ENCODE assay signal across 17 mouse cellular contexts in the genomic region with DNA sequence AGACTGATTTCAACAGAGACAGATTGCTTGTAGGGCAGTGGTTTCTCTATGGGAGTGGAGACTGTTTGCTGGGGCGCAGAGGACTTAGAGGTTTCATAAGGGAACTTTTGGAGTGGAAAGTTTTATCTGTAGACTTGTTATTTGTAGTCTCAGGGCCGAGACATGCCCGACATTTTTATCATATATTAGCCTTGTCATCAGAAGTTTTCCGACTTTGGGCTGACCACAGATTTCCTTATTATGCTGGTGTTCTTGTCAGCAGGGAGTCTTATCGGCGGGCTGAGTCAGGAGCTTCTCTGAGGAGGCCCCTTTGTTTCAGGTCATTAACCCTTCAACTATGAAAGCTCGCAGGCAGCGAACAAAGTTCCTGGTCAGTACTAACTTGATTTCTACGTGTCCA. TPM values are rescaled to one million over a fixed set of nuclear protein-coding genes. Genes with fewer than 3 reads are reported as not detected.
DNase-seq lines count a peak whose midpoint lies in the region; ATAC-seq and TF ChIP-seq lines count a peak whose summit lies in the region.
"Had no signal": no experiment of that assay in that cellular context is flagged by ENCODE, and none has a peak within 500 bp of the region (broad histone marks: within the 10 kb centered on the region; RNA-seq: fewer than 3 reads in every experiment).

No protein-coding gene starts in this region.

- H3K27me3 ChIP-seq in spleen, adult 2 months (ENCODE audit: control insufficient read depth, insufficient read depth, low read length), result no peaks in the 10 kb centered on the region
- H3K27me3 ChIP-seq: hindbrain, embryonic 15.5 days; lung, embryonic 15.5 days; neural tube, embryonic 12.5 days had no signal

- DNase-seq in spleen, adult 2 months (ENCODE audit: low read depth in 1 of 2, low spot score in 2 of 2), result no peak
- DNase-seq in spleen, postnatal 4 days (ENCODE audit: low spot score in 2 of 2), result no peak
- DNase-seq in yolk sac, embryonic 10.5 days (ENCODE audit: low spot score), result peak; percentile 23
- DNase-seq in spleen, adult 12 weeks (ENCODE audit: low spot score), result no peak
- no peak for DNase-seq in spleen, adult 18-20 months
- no peak for DNase-seq in layer of hippocampus, adult 8-10 months (ENCODE audit: low spot score in 2 of 2)
- DNase-seq: adrenal gland, adult 2 months; cerebellum, adult 9-10 months; embryo, embryonic 11 days; midbrain, embryonic 14.5 days had no signal

- peak; percentile 25 for ATAC-seq in inflammation-experienced regulatory T-cells, adult 6 months
- peak; percentile 59 for ATAC-seq in megakaryocyte, adult 5-6 weeks (ENCODE audit: poor library complexity, severe bottlenecking)

- no peak overlapping the region for H3K4me3 ChIP-seq in spleen, adult 2 months (ENCODE audit: extremely low read depth, insufficient read depth, insufficient read length)
- H3K4me3 ChIP-seq: erythroblast, embryonic 14.5 days; hindbrain, embryonic 15.5 days; lung, embryonic 15.5 days; neural tube, embryonic 12.5 days had no signal

- peaks cover 8% of the 10 kb centered on the region; the same call in 1 of the 2 replicates for H3K4me1 ChIP-seq in spleen, adult 2 months (ENCODE audit: control insufficient read depth, insufficient read depth, insufficient read length)
- H3K4me1 ChIP-seq: hindbrain, embryonic 15.5 days; neural tube, embryonic 12.5 days had no signal

- 39% methylated on average over 9 of the region's 9 CpGs for WGBS in spleen, adult 2 months

- no peaks in the 10 kb centered on the region for H3K36me3 ChIP-seq in spleen, adult 2 months (ENCODE audit: control insufficient read depth, insufficient read depth, low read length)
- H3K36me3 ChIP-seq: hindbrain, embryonic 15.5 days; lung, embryonic 15.5 days; neural tube, embryonic 12.5 days had no signal

- no peak for TF ChIP-seq POLR2A in spleen, adult 2 months (IDR thresholded peaks at IDR 0.05; ENCODE audit: low read depth, low read length)

- TF ChIP-seq CTCF in spleen, adult 2 months (IDR thresholded peaks at IDR 0.05; ENCODE audit: extremely low read depth, insufficient read depth, insufficient read length, insufficient replicate concordance), result no peak

- peak overlapping the region; percentile 38; the same call in 1 of the 2 replicates for H3K27ac ChIP-seq in spleen, adult 2 months (ENCODE audit: insufficient read depth, low read length)
- H3K27ac ChIP-seq: hindbrain, embryonic 15.5 days; neural tube, embryonic 12.5 days had no signal

RNA-seq across cellular contexts. Expression of gene Plac8, which starts 35.8 kb away (rescaled TPM):
- polyA plus RNA-seq in spleen, adult 2 months (2012; rRNA removed), result 322 and 350 TPM in 2 replicates
- 10 to 100 TPM in 1 of 3 experiments, 1 to 10 TPM in 2; 5.5 to 17.7 (median 6.8) TPM for polyA plus RNA-seq in inflammation-experienced regulatory T-cells, adult 6 months (2017; shearing (Covaris generic))
- 1,942 and 2,045 TPM in 2 replicates for total RNA-seq in megakaryocyte, adult 5-6 weeks (2015)
- total RNA-seq in megakaryocyte, adult 5-6 weeks (2017), result 1,369 and 1,731 TPM in 2 replicates
- not detected for total RNA-seq in layer of hippocampus, adult 8-10 months (2022)
- total RNA-seq: layer of hippocampus, postnatal 25 days had no signal

Comparison
In these comparisons a context has a peak if more than half of its experiments do, and no peak if none do; other contexts are left out.
1. RNA of gene Plac8, which starts 35.8 kb away (total RNA-seq): 1,369 to 2,045 TPM in megakaryocyte, adult 5-6 weeks; not detected in layer of hippocampus, adult 8-10 months; every median in the first group is over 1,000 times any median in the second.